Mouse (Mus musculus): ENCODE results near the gene Oat. TPM values are rescaled to one million over a fixed set of nuclear protein-coding genes. Genes with fewer than 3 reads are reported as not detected.

The Oat gene
- polyA plus RNA-seq, 1 experiment from 2014 or later = 186 TPM

Other genes with a start within 250 kb of the Oat start
- gene Nkx1-2, start 23.2 kb upstream of the Oat start, polyA plus RNA-seq (2015; fragmentation: Nextera tagmentation; extraction: Ambion mirVana) = not detected in 2 replicates
- gene Lhpp, start 34.2 kb upstream of the Oat start, polyA plus RNA-seq (2015; fragmentation: Nextera tagmentation; extraction: Ambion mirVana) = 23.1 and 24.3 TPM in 2 replicates
- 22.5 and 23.3 TPM in 2 replicates for gene Fam53b, start 237.5 kb upstream of the Oat start, polyA plus RNA-seq (2015; fragmentation: Nextera tagmentation; extraction: Ambion mirVana)

All from kidney, embryonic 16.5 days (tissue).